18 mouse cellular contexts compared by ENCODE assay signal in genomic region chr11:100824496-100824895, GRCm38 (mm10). TPM values are rescaled to one million over a fixed set of nuclear protein-coding genes. Genes with fewer than 3 reads are reported as not detected.
DNase-seq lines count a peak whose midpoint lies in the region; ATAC-seq and TF ChIP-seq lines count a peak whose summit lies in the region.
"Had no signal": no experiment of that assay in that cellular context is flagged by ENCODE, and none has a peak within 500 bp of the region (broad histone marks: within the 10 kb centered on the region; RNA-seq: fewer than 3 reads in every experiment).

No protein-coding gene starts in this region.

- intact Hi-C loops in heart, adult 2 months (cut with DNase I): no loop called here

- H3K4me1 ChIP-seq in heart, embryonic 13.5 days: peaks cover 94% of the 10 kb centered on the region
- H3K4me1 ChIP-seq in heart, adult 2 months (ENCODE audit: control insufficient read depth, insufficient read depth, low read length): peaks cover 41% of the 10 kb centered on the region
- H3K4me1 ChIP-seq in spleen, adult 2 months (ENCODE audit: control insufficient read depth, insufficient read depth, insufficient read length): peaks cover 32% of the 10 kb centered on the region; the same call in 1 of the 2 replicates
- peaks cover 12 to 44% of the 10 kb centered on the region in 2 experiments; a peak in 3 of 4 replicates for H3K4me1 ChIP-seq in CH12.LX (ENCODE audit: control insufficient read depth in 1 of 2, insufficient read depth in 2 of 2)
- peaks cover 42% of the 10 kb centered on the region for H3K4me1 ChIP-seq in olfactory bulb, adult 2 months (ENCODE audit: control insufficient read depth, insufficient read depth, low read length)
- H3K4me1 ChIP-seq in hindbrain, embryonic 11.5 days (replicated peaks; ENCODE audit: control insufficient read depth, insufficient read depth, low read length): no peaks in the 10 kb centered on the region

- H3K27me3 ChIP-seq in heart, embryonic 13.5 days (replicated peaks): no peaks in the 10 kb centered on the region
- H3K27me3 ChIP-seq in heart, adult 2 months (ENCODE audit: control insufficient read depth, insufficient read depth, low read length): no peaks in the 10 kb centered on the region
- H3K27me3 ChIP-seq in spleen, adult 2 months (ENCODE audit: control insufficient read depth, insufficient read depth, low read length): no peaks in the 10 kb centered on the region
- no peaks in the 10 kb centered on the region for H3K27me3 ChIP-seq in CH12.LX (replicated peaks)
- H3K27me3 ChIP-seq in hindbrain, embryonic 11.5 days (ENCODE audit: control insufficient read depth, insufficient read depth, low read length): no peaks in the 10 kb centered on the region
- H3K27me3 ChIP-seq: hindbrain, embryonic 13.5 days; neural tube, embryonic 15.5 days had no signal

- 67% methylated on average over 7 of the region's 7 CpGs for WGBS in heart, embryonic 13.5 days
- WGBS in heart, adult 2 months: 66% methylated on average over 7 of the region's 7 CpGs
- 50% methylated on average over 7 of the region's 7 CpGs for WGBS in spleen, adult 2 months
- 72% methylated on average over 7 of the region's 7 CpGs for WGBS in olfactory bulb, adult 2 months
- 87% methylated on average over 7 of the region's 7 CpGs for WGBS in hindbrain, embryonic 11.5 days

- H3K79me2 ChIP-seq in heart, adult 2 months (replicated peaks; ENCODE audit: control insufficient read depth, insufficient read depth, low read length): peaks cover 9% of the 10 kb centered on the region
- no peaks in the 10 kb centered on the region for H3K79me2 ChIP-seq in CH12.LX (replicated peaks; ENCODE audit: control insufficient read depth, extremely low read depth, insufficient read depth, poor library complexity, severe bottlenecking)

- H3K4me2 ChIP-seq in heart, embryonic 13.5 days: peak overlapping the region; percentile 10
- H3K4me2 ChIP-seq in CH12.LX (ENCODE audit: insufficient read depth, low read depth, poor library complexity, severe bottlenecking): no peak overlapping the region
- no peak overlapping the region for H3K4me2 ChIP-seq in hindbrain, embryonic 11.5 days (replicated peaks; ENCODE audit: low read depth, low read length)
- H3K4me2 ChIP-seq: forebrain, embryonic 15.5 days; hindbrain, embryonic 13.5 days; limb, embryonic 13.5 days; midbrain, embryonic 11.5 days; neural tube, embryonic 15.5 days had no signal

- no peak overlapping the region for H3K4me3 ChIP-seq in heart, embryonic 13.5 days
- no peak overlapping the region for H3K4me3 ChIP-seq in heart, adult 2 months
- no peak overlapping the region for H3K4me3 ChIP-seq in spleen, adult 2 months (ENCODE audit: extremely low read depth, insufficient read depth, insufficient read length)
- no peak overlapping the region for H3K4me3 ChIP-seq in CH12.LX (replicated peaks in 1 of 3; ENCODE audit: low read depth in 2 of 3, low read length in 2 of 3, poor library complexity in 1 of 3)
- no peak overlapping the region for H3K4me3 ChIP-seq in olfactory bulb, adult 2 months (ENCODE audit: insufficient read depth, low read depth, low read length)
- H3K4me3 ChIP-seq in hindbrain, embryonic 11.5 days (ENCODE audit: low read depth, low read length): no peak overlapping the region
- H3K4me3 ChIP-seq: forebrain, embryonic 15.5 days; hindbrain, embryonic 13.5 days; limb, embryonic 13.5 days; neural tube, embryonic 15.5 days had no signal

- no peak for DNase-seq in heart, adult 2 months
- DNase-seq in spleen, adult 2 months (ENCODE audit: low read depth in 1 of 2, low spot score in 2 of 2): no peak
- no peak for DNase-seq in spleen, adult 18-20 months
- DNase-seq in CH12.LX (ENCODE audit: extremely low read depth): no peak
- DNase-seq in hindbrain, embryonic 11.5 days (ENCODE audit: low spot score): no peak
- DNase-seq: adrenal gland, postnatal 25 days; cerebellum, adult 9-10 months; gastrocnemius, postnatal 25 days; kidney, adult 2 months; layer of hippocampus, adult 9-11 months had no signal

- in situ Hi-C loops in CH12.LX (cut with MboI; ENCODE audit: low pct_ligation_motif_present, low pct_unique_long_range_greater_than_20kb, low sequenced_read_pairs): no loop called here

- peak overlapping the region; percentile 48; the same call in 1 of the 2 replicates for H3K9ac ChIP-seq in heart, embryonic 13.5 days
- no peak overlapping the region for H3K9ac ChIP-seq in heart, adult 2 months (ENCODE audit: low read depth, low read length)
- no peak overlapping the region for H3K9ac ChIP-seq in CH12.LX (ENCODE audit: insufficient read depth, low read depth)
- H3K9ac ChIP-seq in hindbrain, embryonic 11.5 days (ENCODE audit: low read depth, low read length): no peak overlapping the region
- H3K9ac ChIP-seq: forebrain, embryonic 15.5 days; hindbrain, embryonic 13.5 days; limb, embryonic 13.5 days; neural tube, embryonic 15.5 days had no signal

- H3K9me3 ChIP-seq in heart, embryonic 13.5 days: no peaks in the 10 kb centered on the region
- no peaks in the 10 kb centered on the region for H3K9me3 ChIP-seq in CH12.LX (replicated peaks; ENCODE audit: low read length)
- H3K9me3 ChIP-seq in hindbrain, embryonic 11.5 days (ENCODE audit: control insufficient read depth, low read length): no peaks in the 10 kb centered on the region
- H3K9me3 ChIP-seq: forebrain, embryonic 15.5 days; hindbrain, embryonic 13.5 days; limb, embryonic 13.5 days; neural tube, embryonic 15.5 days had no signal

- no peaks in the 10 kb centered on the region for H3K36me3 ChIP-seq in heart, embryonic 13.5 days
- peaks cover 9% of the 10 kb centered on the region for H3K36me3 ChIP-seq in heart, adult 2 months (ENCODE audit: control insufficient read depth, insufficient read depth, low read length)
- no peaks in the 10 kb centered on the region for H3K36me3 ChIP-seq in spleen, adult 2 months (ENCODE audit: control insufficient read depth, insufficient read depth, low read length)
- H3K36me3 ChIP-seq in CH12.LX (replicated peaks in 1 of 2; ENCODE audit: control insufficient read depth in 1 of 2, insufficient read depth in 1 of 2, low read length in 1 of 2): peaks cover 0 to 13% of the 10 kb centered on the region in 2 experiments
- H3K36me3 ChIP-seq in hindbrain, embryonic 11.5 days (ENCODE audit: control insufficient read depth, insufficient read depth, low read length): no peaks in the 10 kb centered on the region
- H3K36me3 ChIP-seq: forebrain, embryonic 15.5 days; hindbrain, embryonic 13.5 days; limb, embryonic 13.5 days; neural tube, embryonic 15.5 days had no signal

- no peak for TF ChIP-seq POLR2A in heart, adult 2 months (IDR thresholded peaks at IDR 0.05; ENCODE audit: insufficient read depth, low read depth, low read length)
- TF ChIP-seq POLR2A in spleen, adult 2 months (IDR thresholded peaks at IDR 0.05; ENCODE audit: low read depth, low read length): no peak
- no peak for TF ChIP-seq POLR2A in CH12.LX (IDR thresholded peaks at IDR 0.05; ENCODE audit: low read depth, low read length)
- TF ChIP-seq POLR2A in olfactory bulb, adult 2 months (IDR thresholded peaks at IDR 0.05; ENCODE audit: insufficient read depth, low read depth, low read length): no peak

- no peak for TF ChIP-seq CTCF in heart, adult 2 months (IDR thresholded peaks at IDR 0.05)
- TF ChIP-seq CTCF in spleen, adult 2 months (IDR thresholded peaks at IDR 0.05; ENCODE audit: extremely low read depth, insufficient read depth, insufficient read length, insufficient replicate concordance): no peak
- no peak for TF ChIP-seq CTCF in CH12.LX (conservative IDR thresholded peaks at IDR 0.05 in 1 of 2, IDR thresholded peaks at IDR 0.05 in 1 of 2; ENCODE audit: low read depth in 2 of 2, low read length in 2 of 2)
- no peak for TF ChIP-seq CTCF in olfactory bulb, adult 2 months (IDR thresholded peaks at IDR 0.05; ENCODE audit: insufficient read depth, low read depth, low read length)

- no peak for TF ChIP-seq EP300 in heart, adult 2 months (IDR thresholded peaks at IDR 0.05; ENCODE audit: insufficient read depth, low read depth, low read length)
- no peak for TF ChIP-seq EP300 in CH12.LX (IDR thresholded peaks at IDR 0.05; ENCODE audit: low read length)

- no peak for ATAC-seq in heart, embryonic 13.5 days (ENCODE audit: extremely low read depth, insufficient number of reproducible peaks, low FRiP score, low TSS enrichment)
- no peak for ATAC-seq in hindbrain, embryonic 11.5 days (ENCODE audit: low FRiP score)
- ATAC-seq: forebrain, embryonic 15.5 days had no signal

- H3K27ac ChIP-seq in heart, embryonic 13.5 days (replicated peaks): peak overlapping the region; percentile 80
- no peak overlapping the region; the same call in 1 of the 2 replicates for H3K27ac ChIP-seq in heart, adult 2 months
- H3K27ac ChIP-seq in spleen, adult 2 months (ENCODE audit: insufficient read depth, low read length): peak overlapping the region; percentile 70
- H3K27ac ChIP-seq in CH12.LX (ENCODE audit: insufficient read depth, low read depth): no peak overlapping the region
- H3K27ac ChIP-seq in olfactory bulb, adult 2 months (ENCODE audit: insufficient read depth, low read depth, low read length): peak overlapping the region; percentile 75
- no peak overlapping the region for H3K27ac ChIP-seq in hindbrain, embryonic 11.5 days (ENCODE audit: low read depth, low read length)
- H3K27ac ChIP-seq: forebrain, embryonic 15.5 days; hindbrain, embryonic 13.5 days; kidney, postnatal 0 days; limb, embryonic 13.5 days; neural tube, embryonic 15.5 days had no signal

- dilution Hi-C loops in CH12.LX (cut with MboI; ENCODE audit: extremely low pct_ligation_motif_present, extremely low pct_unique_long_range_greater_than_20kb, low sequenced_read_pairs): no loop called here

- no peak for TF ChIP-seq RAD21 in CH12.LX (IDR thresholded peaks at IDR 0.05; ENCODE audit: low read depth, low read length)

RNA-seq across cellular contexts. Expression of gene Stat5b, which starts 26.0 kb away (rescaled TPM):
- polyA plus RNA-seq in heart, embryonic 13.5 days (2015; fragmentation: Nextera tagmentation; extraction: Ambion mirVana): 24.3 and 27.0 TPM in 2 replicates
- 10 to 100 TPM; 58.6 to 65.2 TPM for total RNA-seq in heart, adult 2 months (2021)
- polyA plus RNA-seq in heart, adult 2 months (2012; rRNA removed): 35.4 and 50.7 TPM in 2 replicates
- polyA plus RNA-seq in spleen, adult 2 months (2012; rRNA removed): 33.2 and 45.2 TPM in 2 replicates
- total RNA-seq in CH12.LX (2012; rRNA removed) (19.4 and 24.4 TPM in 2 replicates), CH12.LX (2014; rRNA removed) (9.7 and 11.4 TPM in 2 replicates)
- 12.1 and 14.0 TPM in 2 replicates for polyA plus RNA-seq in CH12.LX (2012; ENCODE audit: insufficient read length, low read depth)
- 121 TPM in 1 of 2 replicates, not detected in the other for polyA plus RNA-seq in olfactory bulb, adult 2 months (2012; ENCODE audit: insufficient read depth, insufficient read length, low replicate concordance, missing spikeins)
- polyA plus RNA-seq in hindbrain, embryonic 11.5 days (2014; fragmentation: Nextera tagmentation; extraction: Ambion mirVana): 13.4 and 14.8 TPM in 2 replicates

RNA-seq across cellular contexts. Expression of gene Stat5a, which starts 34.7 kb away (rescaled TPM):
- 5.2 and 5.9 TPM in 2 replicates for polyA plus RNA-seq in heart, embryonic 13.5 days (2015; fragmentation: Nextera tagmentation; extraction: Ambion mirVana)
- 10 to 100 TPM; 20.3 to 22.3 TPM for total RNA-seq in heart, adult 2 months (2021)
- 24.3 and 26.6 TPM in 2 replicates for polyA plus RNA-seq in heart, adult 2 months (2012; rRNA removed)
- polyA plus RNA-seq in spleen, adult 2 months (2012; rRNA removed): 24.7 and 35.7 TPM in 2 replicates
- total RNA-seq in CH12.LX (2012; rRNA removed) (18.7 and 23.6 TPM in 2 replicates), CH12.LX (2014; rRNA removed) (17.4 and 17.5 TPM in 2 replicates)
- 21.2 and 23.0 TPM in 2 replicates for polyA plus RNA-seq in CH12.LX (2012; ENCODE audit: insufficient read length, low read depth)
- polyA plus RNA-seq in olfactory bulb, adult 2 months (2012; ENCODE audit: insufficient read depth, insufficient read length, low replicate concordance, missing spikeins): not detected in 2 replicates
- polyA plus RNA-seq in hindbrain, embryonic 11.5 days (2014; fragmentation: Nextera tagmentation; extraction: Ambion mirVana): 1.4 and 1.8 TPM in 2 replicates

RNA-seq across cellular contexts. Expression of gene Ghdc, which starts 53.7 kb away (rescaled TPM):
- 6.0 and 7.2 TPM in 2 replicates for polyA plus RNA-seq in heart, embryonic 13.5 days (2015; fragmentation: Nextera tagmentation; extraction: Ambion mirVana)
- total RNA-seq in heart, adult 2 months (2021): 10 to 100 TPM; 10.1 to 11.6 TPM
- polyA plus RNA-seq in heart, adult 2 months (2012; rRNA removed): 11.2 and 12.8 TPM in 2 replicates
- polyA plus RNA-seq in spleen, adult 2 months (2012; rRNA removed): 7.8 and 9.6 TPM in 2 replicates
- total RNA-seq in CH12.LX (2012; rRNA removed) (16.6 and 17.0 TPM in 2 replicates), CH12.LX (2014; rRNA removed) (10.9 and 11.5 TPM in 2 replicates)
- polyA plus RNA-seq in CH12.LX (2012; ENCODE audit: insufficient read length, low read depth): 16.7 and 17.9 TPM in 2 replicates
- polyA plus RNA-seq in olfactory bulb, adult 2 months (2012; ENCODE audit: insufficient read depth, insufficient read length, low replicate concordance, missing spikeins): not detected in 2 replicates
- 1.1 and 2.1 TPM in 2 replicates for polyA plus RNA-seq in hindbrain, embryonic 11.5 days (2014; fragmentation: Nextera tagmentation; extraction: Ambion mirVana)

Comparison
In these comparisons a context has a peak if more than half of its experiments do, and no peak if none do; other contexts are left out.
1. H3K27ac ChIP-seq: peak in heart, embryonic 13.5 days (single experiment), spleen, adult 2 months (single experiment) and olfactory bulb, adult 2 months (single experiment); none in heart, adult 2 months (single experiment), CH12.LX (single experiment) and hindbrain, embryonic 11.5 days (single experiment).